Comparison of ENCODE assay signal across 8 mouse cellular contexts in the genomic region with DNA sequence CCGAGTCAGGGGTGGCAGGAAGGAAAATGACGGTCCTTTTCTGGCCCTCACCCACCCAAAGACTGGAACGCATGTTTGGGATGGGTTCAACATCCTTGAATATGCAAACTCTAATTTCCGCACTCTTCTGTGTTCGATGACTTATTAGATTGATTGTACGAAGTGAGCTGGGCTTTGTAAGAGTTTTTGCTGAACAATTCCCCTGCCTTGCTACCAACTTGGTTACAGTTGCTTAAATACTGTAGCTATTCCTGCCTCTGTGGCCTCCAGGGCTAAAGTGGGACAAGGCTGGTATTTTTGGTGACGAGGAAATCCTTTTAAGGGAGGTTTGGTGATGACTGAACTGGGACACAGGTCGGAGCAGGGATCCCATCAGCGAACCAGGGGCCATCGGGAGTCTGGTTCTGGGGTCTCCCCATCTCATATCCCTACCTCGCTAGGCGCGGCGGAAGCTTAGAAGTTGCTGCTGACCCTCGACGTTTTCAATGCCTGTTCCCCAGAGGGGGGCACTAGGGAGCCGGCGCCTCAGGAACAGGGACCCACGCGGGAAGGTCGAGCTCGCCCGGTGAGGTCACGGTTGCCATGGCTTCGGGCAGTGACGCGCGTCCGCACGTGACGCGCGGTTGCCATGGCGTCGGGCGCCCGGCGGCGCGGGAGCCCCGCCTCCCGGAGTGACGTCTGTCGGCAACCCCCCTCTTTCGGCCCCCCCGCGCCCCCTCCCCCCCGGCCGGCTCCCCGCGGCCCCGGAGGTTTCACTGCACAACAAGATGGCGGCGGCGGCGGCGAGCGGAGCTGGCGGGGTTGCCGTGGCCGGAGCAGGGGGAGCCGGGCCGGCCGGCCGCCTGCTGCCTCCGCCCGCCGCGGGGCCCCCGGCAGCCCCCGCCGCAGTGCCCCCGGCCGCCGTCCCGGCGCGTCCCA. TPM values are rescaled to one million over a fixed set of nuclear protein-coding genes. Genes with fewer than 3 reads are reported as not detected.
A peak's percentile ranks its signal among the peaks of the same experiment; 100 is the strongest.
DNase-seq lines count a peak whose midpoint lies in the region; ATAC-seq and TF ChIP-seq lines count a peak whose summit lies in the region.

A gene (minus strand): TSS at position 600 of the 918 bp plus-strand sequence.
A gene (plus strand): TSS at position 730 of the 918 bp plus-strand sequence.

- 3% methylated on average over 69 of the region's 78 CpGs for whole genome bisulfite sequencing in embryonic facial prominence, embryonic 15.5 days
- WGBS in limb, embryonic 13.5 days = 3% methylated on average over 42 of the region's 78 CpGs
- 3% methylated on average over 59 of the region's 78 CpGs for WGBS in midbrain, embryonic 15.5 days

- DNase-seq in A20 (ENCODE audit: low read depth, low spot score) = peak; percentile 94
- peak; percentile 93 for DNase-seq in heart, adult 8-10 months (ENCODE audit: low spot score)
- DNase-seq in kidney, adult 8-10 months = peak; percentile 95 to 96
- DNase-seq in spleen, adult 18-20 months = peak; percentile 91 to 94

- peak; percentile 64 for TF ChIP-seq CTCF in bone marrow macrophage, adult 2 months (IDR thresholded peaks at IDR 0.05; ENCODE audit: low read depth, low read length)

- no peak for TF ChIP-seq POLR2A in bone marrow macrophage, adult 2 months (IDR thresholded peaks at IDR 0.05; ENCODE audit: borderline replicate concordance, low read depth, low read length)

- ATAC-seq in embryonic facial prominence, embryonic 15.5 days (ENCODE audit: insufficient number of reproducible peaks, low FRiP score, low TSS enrichment, low read depth) = peak; percentile 87
- peak; percentile 84 for ATAC-seq in limb, embryonic 13.5 days (ENCODE audit: low FRiP score, low read depth)
- ATAC-seq in midbrain, embryonic 15.5 days (replicated peaks) = peak; percentile 85

- H3K36me3 ChIP-seq in embryonic facial prominence, embryonic 15.5 days = no peaks in the 10 kb centered on the region
- no peaks in the 10 kb centered on the region for H3K36me3 ChIP-seq in limb, embryonic 13.5 days
- H3K36me3 ChIP-seq in midbrain, embryonic 15.5 days (replicated peaks) = no peaks in the 10 kb centered on the region

- H3K4me3 ChIP-seq in bone marrow macrophage, adult 2 months (ENCODE audit: insufficient read depth, low read length) = peak within 1 kb of the TSS; percentile 88
- H3K4me3 ChIP-seq in embryonic facial prominence, embryonic 15.5 days (replicated peaks) = peak within 1 kb of the TSS; percentile 82
- peak within 1 kb of the TSS; percentile 96 for H3K4me3 ChIP-seq in limb, embryonic 13.5 days
- H3K4me3 ChIP-seq in midbrain, embryonic 15.5 days = peak within 1 kb of the TSS; percentile 100

- peak within 1 kb of the TSS; percentile 75 for H3K4me2 ChIP-seq in embryonic facial prominence, embryonic 15.5 days (replicated peaks)
- peak within 1 kb of the TSS; percentile 86 for H3K4me2 ChIP-seq in limb, embryonic 13.5 days (replicated peaks)
- H3K4me2 ChIP-seq in midbrain, embryonic 15.5 days = peak within 1 kb of the TSS; percentile 76

- H3K27me3 ChIP-seq in embryonic facial prominence, embryonic 15.5 days = no peaks in the 10 kb centered on the region
- no peaks in the 10 kb centered on the region for H3K27me3 ChIP-seq in limb, embryonic 13.5 days
- no peaks in the 10 kb centered on the region for H3K27me3 ChIP-seq in midbrain, embryonic 15.5 days (replicated peaks)

- peak within 1 kb of the TSS; percentile 41 for H3K27ac ChIP-seq in bone marrow macrophage, adult 2 months (ENCODE audit: insufficient read depth, low read depth, low read length)
- peak within 1 kb of the TSS; percentile 88 for H3K27ac ChIP-seq in embryonic facial prominence, embryonic 15.5 days (replicated peaks)
- H3K27ac ChIP-seq in limb, embryonic 13.5 days = peak within 1 kb of the TSS; percentile 83
- H3K27ac ChIP-seq in midbrain, embryonic 15.5 days = peak within 1 kb of the TSS; percentile 91

- H3K9ac ChIP-seq in embryonic facial prominence, embryonic 15.5 days = peak within 1 kb of the TSS; percentile 95
- peak within 1 kb of the TSS; percentile 97 for H3K9ac ChIP-seq in limb, embryonic 13.5 days
- H3K9ac ChIP-seq in midbrain, embryonic 15.5 days = peak within 1 kb of the TSS; percentile 99

- peaks cover 54% of the 10 kb centered on the region for H3K4me1 ChIP-seq in bone marrow macrophage, adult 2 months (ENCODE audit: control insufficient read depth, insufficient read depth, low read length)
- H3K4me1 ChIP-seq in embryonic facial prominence, embryonic 15.5 days = peaks cover 41% of the 10 kb centered on the region
- peaks cover 41% of the 10 kb centered on the region for H3K4me1 ChIP-seq in limb, embryonic 13.5 days
- H3K4me1 ChIP-seq in midbrain, embryonic 15.5 days = peaks cover 44% of the 10 kb centered on the region

- H3K9me3 ChIP-seq in embryonic facial prominence, embryonic 15.5 days (replicated peaks) = no peaks in the 10 kb centered on the region
- H3K9me3 ChIP-seq in limb, embryonic 13.5 days = no peaks in the 10 kb centered on the region
- H3K9me3 ChIP-seq in midbrain, embryonic 15.5 days = no peaks in the 10 kb centered on the region

RNA-seq across cellular contexts. Expression of the first gene that starts in this region (rescaled TPM):
- 41.0 and 44.9 TPM in 2 replicates for polyA plus RNA-seq in bone marrow macrophage, adult 2 months (2012; ENCODE audit: insufficient read depth, insufficient read length, missing spikeins)
- 161 and 173 TPM in 2 replicates for polyA plus RNA-seq in embryonic facial prominence, embryonic 15.5 days (2015; fragmentation: Nextera tagmentation; extraction: Ambion mirVana)
- total RNA-seq in heart, adult 8-10 months (2022) = 10 to 100 TPM; 44.4 to 54.1 (median 49.2) TPM
- 201 and 218 TPM in 2 replicates for polyA plus RNA-seq in limb, embryonic 13.5 days (2015; fragmentation: Nextera tagmentation; extraction: Ambion mirVana)
- polyA plus RNA-seq in midbrain, embryonic 15.5 days (2015; fragmentation: Nextera tagmentation; extraction: Ambion mirVana) = 269 and 290 TPM in 2 replicates

RNA-seq across cellular contexts. Expression of the second gene that starts in this region (rescaled TPM):
- polyA plus RNA-seq in bone marrow macrophage, adult 2 months (2012; ENCODE audit: insufficient read depth, insufficient read length, missing spikeins) = 23.4 and 24.4 TPM in 2 replicates
- 15.1 and 16.2 TPM in 2 replicates for polyA plus RNA-seq in embryonic facial prominence, embryonic 15.5 days (2015; fragmentation: Nextera tagmentation; extraction: Ambion mirVana)
- 10 to 100 TPM; 62.0 to 81.1 (median 73.3) TPM for total RNA-seq in heart, adult 8-10 months (2022)
- 8.2 and 9.4 TPM in 2 replicates for polyA plus RNA-seq in limb, embryonic 13.5 days (2015; fragmentation: Nextera tagmentation; extraction: Ambion mirVana)
- 13.6 and 14.5 TPM in 2 replicates for polyA plus RNA-seq in midbrain, embryonic 15.5 days (2015; fragmentation: Nextera tagmentation; extraction: Ambion mirVana)

Comparison
In these comparisons a context has a peak if more than half of its experiments do, and no peak if none do; other contexts are left out.
1. Peak in every context shown above with its lines: DNase-seq, ATAC-seq, H3K4me3 ChIP-seq and H3K27ac ChIP-seq.
2. H3K27ac ChIP-seq: peak in every context shown above with its lines; median percentile 91 in midbrain, embryonic 15.5 days; 88 in embryonic facial prominence, embryonic 15.5 days; 83 in limb, embryonic 13.5 days; 41 in bone marrow macrophage, adult 2 months.